Mouse (Mus musculus) heart, postnatal 25 days (tissue): ENCODE data around the gene Cdc14a. TPM values are rescaled to one million over a fixed set of nuclear protein-coding genes. Genes with fewer than 3 reads are reported as not detected.

ENCODE experiments used
- DNase-seq: peaks from one replicate; pipeline ENCODE4 v3.0.0; 2022; ENCODE audit warnings: low spot score
- intact Hi-C: fragments of 180-260 bp; cut with DNase I; formaldehyde crosslinking; loops from one replicate; pipeline ENCODE4 v1.15.1; 2025
- total RNA-seq, 2 experiments: library from RNA; stranded (reverse); gene quantifications; 2 replicates each; pipeline ENCODE4 v1.2.3; 2021

Gene Cdc14a
- total RNA-seq, 2 experiments from 2014 or later: 3.7 to 4.2 TPM

DNA sequence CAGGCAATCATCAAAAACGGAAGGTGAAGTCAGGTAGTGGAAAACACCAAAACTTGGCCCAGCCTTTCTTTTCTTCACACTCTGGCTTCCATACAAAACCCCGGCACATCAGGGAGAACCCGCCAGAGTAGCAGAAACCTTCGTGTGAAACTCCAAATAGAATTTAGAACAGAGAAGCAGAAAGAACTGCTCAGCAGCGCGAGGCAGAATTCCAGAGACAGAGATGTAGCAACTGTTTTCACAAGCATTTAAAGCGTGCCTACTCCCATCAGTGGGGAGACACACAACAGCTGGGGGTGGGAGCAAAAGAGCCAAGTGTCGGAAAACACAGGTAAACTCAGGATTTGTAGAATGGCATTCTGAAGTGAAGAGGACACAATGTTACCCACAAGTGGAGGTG, 125.8 kb downstream of the Cdc14a start:
- intact Hi-C loops: no loop called here
- DNase-seq: no peak

- intact Hi-C loops: no loop called here
- DNase-seq: no peak
These were observed 126.7 kb downstream of the Cdc14a start for GRCm38 (mm10) chr3:116297170-116297569.

GRCm38 (mm10) chr3:116290041-116290815, 133.6 kb downstream of the Cdc14a start:
- DNase-seq: no peak
- intact Hi-C loops: no loop called here

GRCm38 (mm10) chr3:116288833-116289232, 135.0 kb downstream of the Cdc14a start:
- intact Hi-C loops: no loop called here
- DNase-seq: no peak

GRCm38 (mm10) chr3:116284735-116285134, 139.1 kb downstream of the Cdc14a start:
- intact Hi-C loops: no loop called here
- DNase-seq: no peak

DNA sequence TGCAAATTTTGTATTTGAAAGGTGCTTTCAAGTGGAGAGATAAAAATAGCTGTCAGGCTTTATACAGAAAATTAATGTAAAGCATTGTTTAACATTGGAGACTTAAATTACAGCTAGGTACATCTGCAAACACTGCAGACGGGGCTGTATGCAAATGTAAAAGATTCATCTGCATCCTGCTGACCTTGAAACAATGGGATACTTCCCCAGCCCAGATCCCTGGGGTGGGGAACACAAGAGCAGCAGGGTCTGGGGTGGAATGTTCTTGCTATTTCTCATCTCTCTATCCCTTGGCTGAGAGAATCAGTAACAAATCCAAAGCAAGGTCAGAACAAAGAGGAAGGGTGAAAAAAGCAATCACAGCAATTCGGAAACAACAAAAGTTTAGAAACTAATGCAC, 139.8 kb downstream of the Cdc14a start:
- intact Hi-C loops: no loop called here
- no peak for DNase-seq

- intact Hi-C loops: no loop called here
- DNase-seq: no peak
These were observed 142.2 kb downstream of the Cdc14a start for GRCm38 (mm10) chr3:116281663-116282062.

DNA sequence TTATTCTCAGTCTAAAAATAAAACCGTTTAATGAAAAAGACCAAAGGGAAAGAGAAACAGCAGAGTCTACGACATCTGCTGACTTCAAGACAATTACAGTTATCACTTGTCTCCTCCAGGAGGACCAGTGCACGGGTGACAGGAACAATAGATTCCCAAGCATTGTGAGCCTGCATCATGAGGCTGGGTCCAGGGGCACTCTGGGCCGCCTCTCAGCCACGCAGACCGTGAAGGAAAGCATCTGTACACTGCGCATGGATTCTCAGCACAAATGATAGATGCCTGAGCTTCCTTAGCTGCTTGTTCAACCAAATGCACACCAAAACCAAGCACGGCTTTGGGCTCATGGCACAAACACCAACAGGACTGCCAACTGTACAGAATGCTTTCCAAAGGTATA, 146.7 kb downstream of the Cdc14a start:
- no peak for DNase-seq
- intact Hi-C loops: no loop called here

DNA sequence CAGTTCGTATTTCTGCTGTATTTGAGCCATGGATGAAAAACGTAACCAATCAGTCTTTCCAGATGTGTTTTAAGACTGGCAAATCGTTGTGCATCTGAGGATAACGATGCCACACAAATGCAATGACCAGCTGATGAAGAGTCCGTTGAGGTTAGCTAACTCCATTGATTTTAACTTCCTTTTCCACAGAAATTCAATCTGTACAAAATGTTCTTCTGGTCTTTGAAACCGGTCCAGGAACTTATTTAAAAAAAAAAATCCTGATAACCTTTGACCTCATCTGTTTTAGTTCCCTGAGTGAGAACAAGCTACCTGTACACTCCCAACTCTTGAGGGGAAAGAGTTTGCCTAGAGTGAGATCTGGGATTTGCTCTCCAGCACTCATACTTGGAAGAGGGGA, 152.2 kb downstream of the Cdc14a start:
- intact Hi-C loops: no loop called here
- no peak for DNase-seq

DNA sequence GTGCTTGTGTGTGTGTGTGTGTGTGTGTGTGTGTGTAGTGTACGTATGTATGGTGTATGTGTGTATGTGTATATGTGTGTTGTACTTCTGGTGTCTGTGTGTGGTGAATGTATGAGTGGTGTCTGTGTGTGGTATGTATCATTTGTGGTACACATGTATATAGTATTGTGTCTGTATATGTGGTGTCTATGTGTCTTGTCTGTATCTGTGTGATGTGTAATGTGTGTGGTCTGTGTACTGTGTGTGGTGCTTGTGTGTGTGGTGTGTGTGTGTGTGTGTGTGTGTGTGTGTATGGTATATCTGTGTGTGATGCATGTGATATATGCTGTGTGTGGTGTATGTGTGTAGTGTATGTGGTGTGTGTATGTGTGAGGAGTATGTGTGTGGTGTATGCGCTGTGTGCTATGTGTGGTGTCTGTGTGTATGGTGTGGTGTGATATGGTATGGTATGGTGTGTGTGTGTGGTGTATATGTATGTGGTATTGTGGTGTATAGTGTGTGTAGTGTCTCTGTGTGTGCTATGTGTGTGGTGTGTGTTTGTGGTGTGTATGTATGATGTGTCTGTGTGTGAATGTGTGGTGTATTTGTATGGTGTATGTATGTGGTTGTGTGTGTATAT, 156.7 kb downstream of the Cdc14a start:
- no peak for DNase-seq
- intact Hi-C loops: no loop called here

DNA sequence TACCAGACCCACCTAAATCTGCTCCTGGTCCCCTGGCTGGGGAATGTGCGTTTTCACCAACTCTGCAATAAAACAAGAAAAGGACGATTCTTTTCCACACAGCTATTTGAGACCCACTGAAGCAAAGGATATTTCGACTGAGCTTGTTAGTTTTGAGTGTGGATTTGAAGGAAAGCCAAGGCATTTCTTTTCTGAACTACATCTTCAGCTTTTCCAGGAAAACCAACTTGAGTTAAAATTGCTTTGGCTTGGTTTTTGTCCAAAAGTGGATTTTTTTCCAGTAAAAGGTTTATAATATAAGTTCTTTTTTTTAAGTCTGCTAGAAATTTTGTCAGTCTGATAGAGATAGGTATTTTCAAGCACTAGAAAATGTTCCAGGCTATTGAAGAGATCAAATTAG, 157.5 kb downstream of the Cdc14a start:
- intact Hi-C loops: no loop called here
- no peak for DNase-seq

GRCm38 (mm10) chr3:116263977-116264376, 159.9 kb downstream of the Cdc14a start:
- intact Hi-C loops: no loop called here
- DNase-seq: no peak

DNA sequence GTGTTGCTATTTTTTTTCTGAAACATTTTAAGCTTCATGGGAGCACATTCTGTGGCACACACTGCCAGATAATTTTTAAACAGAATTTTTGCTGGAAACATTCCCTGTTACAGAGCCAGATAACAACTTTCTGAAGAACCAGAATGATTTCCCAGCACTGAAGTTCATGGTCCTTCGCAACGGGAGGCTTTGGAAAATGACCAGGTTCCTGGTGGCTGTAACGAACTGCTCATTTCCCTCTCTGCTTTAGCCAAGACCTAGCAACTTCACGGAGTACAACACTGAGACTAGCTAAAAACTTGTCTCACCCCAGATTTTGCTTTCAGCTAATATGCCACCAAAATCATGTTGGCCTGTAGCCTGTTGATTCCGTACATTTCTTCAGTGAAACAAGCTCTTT, 160.8 kb downstream of the Cdc14a start:
- DNase-seq: no peak
- intact Hi-C loops: no loop called here

- intact Hi-C loops: no loop called here
- no peak for DNase-seq
These were observed 167.7 kb downstream of the Cdc14a start for GRCm38 (mm10) chr3:116256104-116256503.

GRCm38 (mm10) chr3:116253077-116253531, 170.7 kb downstream of the Cdc14a start, which contains the start of gene Gpr88:
TSS of gene Gpr88 (minus strand) at chr3:116253503.
- peak; percentile 52 for DNase-seq
- intact Hi-C loops: no loop called here

DNA sequence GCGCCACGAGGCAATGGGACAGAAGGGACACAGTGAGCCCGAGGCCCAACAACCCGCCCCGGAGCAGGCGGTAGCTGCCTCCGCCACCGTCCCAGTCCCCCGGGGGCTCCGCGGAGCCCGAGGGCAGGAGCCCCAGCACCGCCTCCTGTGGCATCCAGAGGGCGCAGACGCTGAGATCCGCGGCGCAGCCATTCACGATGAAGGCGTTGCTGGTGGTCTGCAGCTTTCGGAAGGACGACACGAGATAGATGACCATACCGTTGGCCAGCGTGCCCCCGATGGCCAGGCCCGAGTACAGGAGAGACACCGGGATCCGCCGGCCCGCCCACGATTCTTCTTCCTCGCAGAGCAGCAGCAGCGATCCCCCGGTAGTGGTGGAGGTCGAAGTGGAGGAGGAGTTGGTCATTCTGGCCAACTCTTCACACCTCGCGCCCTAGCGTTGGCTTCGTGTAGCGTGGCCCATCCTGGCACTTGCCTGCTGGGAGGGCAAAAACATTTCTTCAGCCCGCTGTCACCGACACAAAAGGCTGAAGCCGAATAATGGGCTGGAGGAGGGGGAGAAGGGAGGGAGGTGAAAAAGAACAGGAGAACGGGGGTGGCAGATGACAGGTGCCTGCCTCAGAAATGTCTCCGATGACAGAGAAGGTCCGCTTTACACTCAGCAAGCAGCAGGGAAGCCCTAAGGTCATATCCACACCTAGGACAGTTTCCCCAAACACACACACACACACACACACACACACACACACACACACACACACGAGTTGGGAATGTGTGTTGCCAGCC, 171.4 kb downstream of the Cdc14a start:
- DNase-seq: no peak
- intact Hi-C loops: no loop called here

GRCm38 (mm10) chr3:116251481-116252254, 172.2 kb downstream of the Cdc14a start:
- DNase-seq: peak; percentile 6
- intact Hi-C loops: no loop called here

GRCm38 (mm10) chr3:116249026-116249425, 174.8 kb downstream of the Cdc14a start:
- no peak for DNase-seq
- intact Hi-C loops: no loop called here

- intact Hi-C loops: no loop called here
- no peak for DNase-seq
These were observed 179.4 kb downstream of the Cdc14a start for GRCm38 (mm10) chr3:116244476-116244875.

- intact Hi-C loops: no loop called here
- DNase-seq: no peak
These were observed 181.1 kb downstream of the Cdc14a start for GRCm38 (mm10) chr3:116242685-116243084.
